Mouse (Mus musculus): ENCODE results near the gene B230307C23Rik. TPM values are rescaled to one million over a fixed set of nuclear protein-coding genes. Genes with fewer than 3 reads are reported as not detected.

The B230307C23Rik gene
- total RNA-seq (2021) (1 to 10 TPM; 3.7 to 4.7 TPM), polyA plus RNA-seq (2012; rRNA removed) (3.1 and 6.4 TPM in 2 replicates)
- long read RNA-seq, partial matches to known transcripts, result 0 of 2 reads
- long read RNA-seq, other reads (novel, unspliced or antisense), result 1 of 2 reads

DNA sequence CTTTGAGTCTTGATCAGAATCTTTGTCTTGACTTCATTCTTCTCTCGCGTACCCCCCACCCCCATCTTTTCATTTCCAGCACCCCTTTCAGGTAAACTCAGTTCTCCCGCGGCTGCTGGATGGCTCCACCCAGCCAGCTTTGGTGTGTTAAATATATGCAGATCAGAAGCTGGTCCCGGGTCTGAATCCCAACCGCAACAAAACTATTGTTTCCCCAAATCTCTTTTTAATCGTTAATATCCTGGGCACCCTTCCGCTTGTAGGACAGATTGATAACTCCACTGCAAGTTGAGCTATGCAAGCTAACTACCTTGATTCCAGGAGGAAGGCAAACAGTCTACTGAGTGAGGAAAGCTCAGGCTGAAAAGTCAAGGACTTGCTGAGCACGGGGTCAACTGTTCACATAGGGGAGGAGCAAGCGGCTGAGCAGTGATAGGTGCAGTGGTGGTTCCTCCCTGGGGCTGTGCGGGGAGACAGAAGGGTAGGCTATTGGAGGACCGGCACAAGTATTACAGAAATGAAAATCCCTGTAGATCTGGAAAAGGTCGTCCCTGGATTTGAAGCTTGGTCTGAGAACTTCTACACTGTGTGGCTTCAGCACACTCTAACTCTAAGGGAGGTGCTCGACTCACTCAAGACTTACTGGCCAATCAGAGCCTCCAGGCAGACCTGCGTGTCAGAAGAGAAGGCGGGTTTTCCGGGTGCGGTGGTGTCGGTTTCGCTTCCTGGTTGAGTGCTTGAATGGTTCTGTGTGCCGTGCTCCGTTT is at the start of gene B230307C23Rik:
Gene B230307C23Rik (plus strand): TSS at position 700 of the 767 bp plus-strand sequence.
- peak within 1 kb of the TSS; percentile 94 for H3K27ac ChIP-seq
- intact Hi-C loops (cut with DNase I), result loop anchor here (1.0 to 5.0 kb wide), 2 partner anchors 34 to 144 kb away; partner anchors contain the start of genes C2cd2, Prdm15 and Zbtb21
- DNase-seq, result peak; percentile 83 to 90
- peaks cover 3% of the 10 kb centered on the region for H3K4me1 ChIP-seq (ENCODE audit: control insufficient read depth, insufficient read depth, low read length)
- peak within 1 kb of the TSS; percentile 56 for H3K9ac ChIP-seq (ENCODE audit: low read depth, low read length)
- TF ChIP-seq CTCF (IDR thresholded peaks at IDR 0.05) (no peak), POLR2A (IDR thresholded peaks at IDR 0.05; ENCODE audit: insufficient read depth, low read depth, low read length) (peak; percentile 73)
- H3K27me3 ChIP-seq (ENCODE audit: control insufficient read depth, insufficient read depth, low read length), result no peaks in the 10 kb centered on the region
- 2% methylated on average over 22 of the region's 22 CpGs for WGBS
- H3K36me3 ChIP-seq (ENCODE audit: control insufficient read depth, insufficient read depth, low read length), result peaks cover 3% of the 10 kb centered on the region; the same call in 1 of the 2 replicates
- no peaks in the 10 kb centered on the region for H3K79me2 ChIP-seq (replicated peaks; ENCODE audit: control insufficient read depth, insufficient read depth, low read length)
- H3K4me3 ChIP-seq, result peak within 1 kb of the TSS; percentile 57

DNA sequence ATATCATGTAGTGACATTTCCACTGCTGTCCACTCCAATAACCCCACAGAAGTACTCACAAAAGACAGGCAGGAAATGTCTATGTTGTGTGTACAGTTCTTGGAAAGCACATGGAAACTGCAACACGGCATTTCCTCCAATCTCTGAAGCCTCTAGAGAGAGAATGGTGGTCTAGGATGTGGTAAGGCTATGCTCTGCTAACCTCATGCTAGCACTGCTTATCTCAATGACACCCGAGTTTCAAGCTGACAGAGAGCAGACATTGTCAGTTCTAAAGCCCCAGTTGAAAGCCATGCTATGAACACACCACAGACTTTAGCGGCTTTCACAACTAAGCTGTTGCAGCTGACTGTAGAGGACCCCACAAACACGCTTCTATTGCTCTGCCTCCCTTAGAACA is 48.3 kb upstream of the B230307C23Rik start:
- no peak for DNase-seq
- Histone ChIP-seq H3K79me2 (replicated peaks; ENCODE audit: control insufficient read depth, insufficient read depth, low read length) (no peaks in the 10 kb centered on the region), H3K9ac (ENCODE audit: low read depth, low read length) (no peak overlapping the region), H3K4me1 (ENCODE audit: control insufficient read depth, insufficient read depth, low read length) (no peaks in the 10 kb centered on the region), H3K27me3 (ENCODE audit: control insufficient read depth, insufficient read depth, low read length) (no peaks in the 10 kb centered on the region), H3K4me3 (no peak overlapping the region), H3K36me3 (ENCODE audit: control insufficient read depth, insufficient read depth, low read length) (no peaks in the 10 kb centered on the region; the same call in 1 of the 2 replicates), H3K27ac (no peak overlapping the region)
- WGBS, result 57% methylated on average over 4 of the region's 4 CpGs
- TF ChIP-seq EP300 (IDR thresholded peaks at IDR 0.05; ENCODE audit: insufficient read depth, low read depth, low read length) (no peak), POLR2A (IDR thresholded peaks at IDR 0.05; ENCODE audit: insufficient read depth, low read depth, low read length) (no peak), CTCF (IDR thresholded peaks at IDR 0.05) (no peak)
- intact Hi-C loops (cut with DNase I), result no loop called here

GRCm38 (mm10) chr16:97950061-97950460 is 47.1 kb upstream of the B230307C23Rik start:
- H3K79me2 ChIP-seq (replicated peaks; ENCODE audit: control insufficient read depth, insufficient read depth, low read length), result no peaks in the 10 kb centered on the region
- H3K4me3 ChIP-seq, result no peak overlapping the region
- H3K27me3 ChIP-seq (ENCODE audit: control insufficient read depth, insufficient read depth, low read length), result no peaks in the 10 kb centered on the region
- H3K9ac ChIP-seq (ENCODE audit: low read depth, low read length), result no peak overlapping the region
- 98% methylated on average over 8 of the region's 8 CpGs for WGBS
- no peaks in the 10 kb centered on the region for H3K4me1 ChIP-seq (ENCODE audit: control insufficient read depth, insufficient read depth, low read length)
- peaks cover 3% of the 10 kb centered on the region; the same call in 1 of the 2 replicates for H3K36me3 ChIP-seq (ENCODE audit: control insufficient read depth, insufficient read depth, low read length)
- no peak for TF ChIP-seq POLR2A (IDR thresholded peaks at IDR 0.05; ENCODE audit: insufficient read depth, low read depth, low read length)
- TF ChIP-seq EP300 (IDR thresholded peaks at IDR 0.05; ENCODE audit: insufficient read depth, low read depth, low read length), result no peak
- no peak for TF ChIP-seq CTCF (IDR thresholded peaks at IDR 0.05)
- no peak for DNase-seq
- intact Hi-C loops (cut with DNase I), result no loop called here
- no peak overlapping the region for H3K27ac ChIP-seq

GRCm38 (mm10) chr16:97952371-97952770 is 44.7 kb upstream of the B230307C23Rik start:
- Histone ChIP-seq H3K27me3 (ENCODE audit: control insufficient read depth, insufficient read depth, low read length) (no peaks in the 10 kb centered on the region), H3K27ac (no peak overlapping the region), H3K9ac (ENCODE audit: low read depth, low read length) (no peak overlapping the region), H3K36me3 (ENCODE audit: control insufficient read depth, insufficient read depth, low read length) (peaks cover 10% of the 10 kb centered on the region), H3K4me1 (ENCODE audit: control insufficient read depth, insufficient read depth, low read length) (no peaks in the 10 kb centered on the region), H3K4me3 (no peak overlapping the region), H3K79me2 (replicated peaks; ENCODE audit: control insufficient read depth, insufficient read depth, low read length) (peaks cover 3% of the 10 kb centered on the region; the same call in 1 of the 2 replicates)
- no peak for TF ChIP-seq POLR2A (IDR thresholded peaks at IDR 0.05; ENCODE audit: insufficient read depth, low read depth, low read length)
- no peak for TF ChIP-seq EP300 (IDR thresholded peaks at IDR 0.05; ENCODE audit: insufficient read depth, low read depth, low read length)
- WGBS, result 88% methylated on average over 4 of the region's 4 CpGs
- intact Hi-C loops (cut with DNase I), result no loop called here
- DNase-seq, result no peak

- WGBS, result 75% methylated on average over 9 of the region's 9 CpGs
- H3K27me3 ChIP-seq (ENCODE audit: control insufficient read depth, insufficient read depth, low read length), result no peaks in the 10 kb centered on the region
- peaks cover 3% of the 10 kb centered on the region; the same call in 1 of the 2 replicates for H3K79me2 ChIP-seq (replicated peaks; ENCODE audit: control insufficient read depth, insufficient read depth, low read length)
- H3K36me3 ChIP-seq (ENCODE audit: control insufficient read depth, insufficient read depth, low read length), result peaks cover 10% of the 10 kb centered on the region
- H3K4me1 ChIP-seq (ENCODE audit: control insufficient read depth, insufficient read depth, low read length), result no peaks in the 10 kb centered on the region
- no peak for DNase-seq
- H3K27ac ChIP-seq, result no peak overlapping the region
- H3K4me3 ChIP-seq, result no peak overlapping the region
- no peak overlapping the region for H3K9ac ChIP-seq (ENCODE audit: low read depth, low read length)
- intact Hi-C loops (cut with DNase I), result no loop called here
- TF ChIP-seq EP300 (IDR thresholded peaks at IDR 0.05; ENCODE audit: insufficient read depth, low read depth, low read length), result no peak
- TF ChIP-seq CTCF (IDR thresholded peaks at IDR 0.05), result no peak
- TF ChIP-seq POLR2A (IDR thresholded peaks at IDR 0.05; ENCODE audit: insufficient read depth, low read depth, low read length), result no peak
Observed at GRCm38 (mm10) chr16:97952801-97953200, 44.3 kb upstream of the B230307C23Rik start.

GRCm38 (mm10) chr16:97953300-97953699 is 43.8 kb upstream of the B230307C23Rik start:
- no peak overlapping the region for H3K4me3 ChIP-seq
- TF ChIP-seq POLR2A (IDR thresholded peaks at IDR 0.05; ENCODE audit: insufficient read depth, low read depth, low read length) (no peak), CTCF (IDR thresholded peaks at IDR 0.05) (no peak), EP300 (IDR thresholded peaks at IDR 0.05; ENCODE audit: insufficient read depth, low read depth, low read length) (no peak)
- no peak for DNase-seq
- no peak overlapping the region for H3K9ac ChIP-seq (ENCODE audit: low read depth, low read length)
- no peaks in the 10 kb centered on the region for H3K27me3 ChIP-seq (ENCODE audit: control insufficient read depth, insufficient read depth, low read length)
- WGBS, result 85% methylated on average over 2 of the region's 2 CpGs
- peaks cover 3% of the 10 kb centered on the region; the same call in 1 of the 2 replicates for H3K4me1 ChIP-seq (ENCODE audit: control insufficient read depth, insufficient read depth, low read length)
- H3K36me3 ChIP-seq (ENCODE audit: control insufficient read depth, insufficient read depth, low read length), result peaks cover 13% of the 10 kb centered on the region
- H3K79me2 ChIP-seq (replicated peaks; ENCODE audit: control insufficient read depth, insufficient read depth, low read length), result peaks cover 3% of the 10 kb centered on the region; the same call in 1 of the 2 replicates
- intact Hi-C loops (cut with DNase I), result no loop called here
- H3K27ac ChIP-seq, result no peak overlapping the region

Measured in heart, adult 2 months (tissue).